Mouse (Mus musculus) neural tube, embryonic 12.5 days (tissue): Measurements from ENCODE around the gene Cep41. TPM values are rescaled to one million over a fixed set of nuclear protein-coding genes. Genes with fewer than 3 reads are reported as not detected.

Experiments
- ATAC-seq: fragments of 200-750 bp; cut with Nextera tagmentation; 2 replicates; pipeline ENCODE4 v1.8.0; 2017; ENCODE audit warnings: low read depth, mild to moderate bottlenecking, moderate TSS enrichment, moderate library complexity; ENCODE audit not compliant: low FRiP score
- H3K27ac ChIP-seq: fragments of 300-500 bp; sonication (generic); 2 replicates; pipeline ENCODE4 v1.5.1; 2016
- H3K27me3 ChIP-seq: fragments of 300-500 bp; sonication (generic); replicated peaks from 2 replicates; pipeline ENCODE4 v1.6.1; 2016; ENCODE audit warnings: mild to moderate bottlenecking
- H3K36me3 ChIP-seq: fragments of 300-500 bp; sonication (generic); 2 replicates; pipeline ENCODE4 v1.6.1; 2016; ENCODE audit warnings: mild to moderate bottlenecking
- H3K4me1 ChIP-seq: fragments of 300-500 bp; sonication (generic); 2 replicates; pipeline ENCODE4 v1.6.1; 2016
- H3K4me2 ChIP-seq: fragments of 300-500 bp; sonication (generic); replicated peaks from 2 replicates; pipeline ENCODE4 v1.6.1; 2016; ENCODE audit warnings: mild to moderate bottlenecking
- H3K4me3 ChIP-seq: fragments of 300-500 bp; sonication (generic); 2 replicates; pipeline ENCODE4 v1.5.1; 2016
- H3K9ac ChIP-seq: fragments of 300-500 bp; sonication (generic); 2 replicates; pipeline ENCODE4 v1.6.1; 2016; ENCODE audit warnings: mild to moderate bottlenecking
- H3K9me3 ChIP-seq: fragments of 300-500 bp; sonication (generic); 2 replicates; pipeline ENCODE4 v1.6.1; 2016; ENCODE audit warnings: mild to moderate bottlenecking
- WGBS: fragments of 180-500 bp; shearing (Covaris S2); methylation state at CpG from one replicate; pipeline ENCODE4 v1.1.7; 2016; 5-methylcytosine and 5-hydroxymethylcytosine counted together
- polyA plus RNA-seq: library from polyadenylated mRNA; unstranded; fragments of >200 nt; fragmentation: Nextera tagmentation; extraction: Ambion mirVana; gene quantifications from 2 replicates; pipeline ENCODE4 v1.2.1, GENCODE M21; 2016

The Cep41 gene
- polyA plus RNA-seq: 17.9 and 21.6 TPM in 2 replicates

DNA sequence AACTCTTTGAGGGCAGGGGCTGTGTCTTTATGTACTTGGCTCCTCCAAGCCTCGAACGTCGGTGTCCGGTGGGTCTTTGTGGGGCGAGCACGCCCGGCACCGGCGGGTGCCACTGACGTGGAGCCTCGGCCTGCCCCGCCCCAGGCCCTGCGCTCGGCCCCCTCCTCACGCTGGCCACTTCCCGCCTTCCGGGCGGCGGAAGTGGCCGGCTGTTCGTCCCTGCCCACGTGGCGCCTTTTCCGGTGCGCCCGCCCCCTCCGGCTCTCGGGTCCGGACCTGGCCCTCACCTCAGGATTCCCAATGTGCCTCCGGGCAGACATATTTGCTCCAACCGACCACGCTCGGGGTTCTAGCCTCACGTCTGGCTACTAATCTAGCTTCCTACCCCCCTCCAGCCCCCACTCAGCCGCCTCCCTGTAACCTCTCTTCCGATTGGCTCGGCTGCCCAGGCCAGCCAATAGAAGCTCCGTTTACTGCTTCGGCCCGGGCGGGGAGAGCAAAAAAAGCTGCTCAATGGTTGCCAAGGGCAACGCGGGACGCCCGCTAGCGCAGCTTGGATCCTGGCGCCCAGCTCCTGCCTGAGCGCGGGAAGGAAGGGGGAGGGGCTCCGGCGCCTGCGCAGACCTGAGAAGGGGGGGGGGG lies at the start of gene Cep41:
Cep41 (minus strand) TSS at position 400 of the 642 bp plus-strand sequence.
- under 1% methylated on average over 49 of the region's 52 CpGs for WGBS
- peak within 1 kb of the TSS; percentile 48 for H3K4me3 ChIP-seq
- H3K36me3 ChIP-seq: no peaks in the 10 kb centered on the region
- peak within 1 kb of the TSS; percentile 77 for H3K27ac ChIP-seq
- H3K4me2 ChIP-seq: peak within 1 kb of the TSS; percentile 57
- H3K9me3 ChIP-seq: no peaks in the 10 kb centered on the region
- peaks cover 13% of the 10 kb centered on the region; the same call in 1 of the 2 replicates for H3K4me1 ChIP-seq
- peak within 1 kb of the TSS; percentile 58 for H3K9ac ChIP-seq
- no peaks in the 10 kb centered on the region for H3K27me3 ChIP-seq
- peak; percentile 98 for ATAC-seq

DNA sequence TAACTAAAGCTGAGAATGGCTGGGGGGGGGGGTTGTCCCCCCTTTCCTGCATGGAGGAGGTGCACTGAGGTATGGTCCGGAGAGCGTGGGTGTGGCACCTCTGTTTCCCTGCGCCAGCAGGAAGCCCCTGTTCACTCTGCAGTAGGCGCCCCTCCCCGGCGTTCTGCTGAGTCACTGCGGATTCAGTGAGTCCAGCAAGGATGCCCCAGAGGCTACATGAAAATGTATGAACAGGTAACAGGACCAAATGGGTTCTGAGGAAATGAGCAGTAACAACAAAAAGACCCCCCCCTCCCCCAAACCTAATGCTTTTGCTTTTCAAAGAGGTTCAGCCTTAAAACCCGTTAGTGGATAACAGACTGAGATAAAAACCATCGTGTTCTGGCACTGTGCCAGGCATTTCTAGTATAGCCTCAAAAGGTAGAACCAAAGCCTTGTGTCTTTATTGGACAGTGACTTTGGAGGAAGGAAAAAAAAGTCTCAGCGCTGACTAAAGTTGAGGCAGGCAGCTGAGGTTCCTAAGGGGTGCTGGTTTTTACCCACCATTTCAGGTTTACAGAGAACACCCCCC lies 45.7 kb upstream of the Cep41 start:
- ATAC-seq: no peak
- peaks cover 25% of the 10 kb centered on the region for H3K36me3 ChIP-seq
- WGBS: 48% methylated on average over 10 of the region's 10 CpGs
- H3K4me1 ChIP-seq: 0 out of 2 replicates have a peak, but pooled peaks cover 3% of the 10 kb centered on the region
- no peak overlapping the region for H3K27ac ChIP-seq
- H3K27me3 ChIP-seq: no peaks in the 10 kb centered on the region
- H3K4me2 ChIP-seq: peak overlapping the region; percentile 61
- H3K9me3 ChIP-seq: peaks cover 40% of the 10 kb centered on the region
- H3K9ac ChIP-seq: peak overlapping the region; percentile 49
- H3K4me3 ChIP-seq: peak overlapping the region; percentile 59

DNA sequence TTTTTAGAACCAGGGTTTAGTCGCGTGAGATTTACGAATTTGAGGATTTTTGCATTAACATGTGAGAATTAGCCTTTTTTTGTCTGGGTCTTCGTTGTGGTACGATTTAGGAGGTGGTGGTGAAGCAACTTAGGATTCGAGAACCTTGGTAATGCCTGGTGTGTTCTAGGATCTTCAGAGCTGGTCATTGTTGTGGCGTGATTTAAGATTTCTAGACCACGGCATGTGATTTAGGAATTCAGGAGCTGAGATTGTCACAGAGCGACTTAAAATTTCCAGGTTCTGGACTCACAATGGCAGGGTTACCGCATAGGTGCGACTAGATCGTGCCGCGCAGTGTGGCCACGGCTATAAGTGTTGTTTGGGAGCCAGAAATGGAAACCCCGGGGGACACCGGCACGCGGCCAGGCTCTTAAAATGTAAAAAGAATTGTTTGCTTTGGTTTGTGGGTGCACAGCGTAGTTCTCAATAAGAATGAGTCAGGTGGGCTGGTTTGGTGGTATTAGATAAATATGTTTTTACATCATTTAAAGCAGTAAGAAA lies 45.0 kb upstream of the Cep41 start:
- no peaks in the 10 kb centered on the region for H3K27me3 ChIP-seq
- peak overlapping the region; percentile 78 for H3K9ac ChIP-seq
- WGBS: 49% methylated on average over 20 of the region's 20 CpGs
- H3K4me3 ChIP-seq: peak overlapping the region; percentile 59
- H3K4me1 ChIP-seq: 0 out of 2 replicates have a peak, but pooled peaks cover 3% of the 10 kb centered on the region
- 0 out of 2 replicates have a peak overlapping the region, but pooled peaks have one; percentile 59 for H3K27ac ChIP-seq
- peak overlapping the region; percentile 61 for H3K4me2 ChIP-seq
- peaks cover 41% of the 10 kb centered on the region for H3K9me3 ChIP-seq
- H3K36me3 ChIP-seq: peaks cover 19% of the 10 kb centered on the region
- ATAC-seq: no peak

DNA sequence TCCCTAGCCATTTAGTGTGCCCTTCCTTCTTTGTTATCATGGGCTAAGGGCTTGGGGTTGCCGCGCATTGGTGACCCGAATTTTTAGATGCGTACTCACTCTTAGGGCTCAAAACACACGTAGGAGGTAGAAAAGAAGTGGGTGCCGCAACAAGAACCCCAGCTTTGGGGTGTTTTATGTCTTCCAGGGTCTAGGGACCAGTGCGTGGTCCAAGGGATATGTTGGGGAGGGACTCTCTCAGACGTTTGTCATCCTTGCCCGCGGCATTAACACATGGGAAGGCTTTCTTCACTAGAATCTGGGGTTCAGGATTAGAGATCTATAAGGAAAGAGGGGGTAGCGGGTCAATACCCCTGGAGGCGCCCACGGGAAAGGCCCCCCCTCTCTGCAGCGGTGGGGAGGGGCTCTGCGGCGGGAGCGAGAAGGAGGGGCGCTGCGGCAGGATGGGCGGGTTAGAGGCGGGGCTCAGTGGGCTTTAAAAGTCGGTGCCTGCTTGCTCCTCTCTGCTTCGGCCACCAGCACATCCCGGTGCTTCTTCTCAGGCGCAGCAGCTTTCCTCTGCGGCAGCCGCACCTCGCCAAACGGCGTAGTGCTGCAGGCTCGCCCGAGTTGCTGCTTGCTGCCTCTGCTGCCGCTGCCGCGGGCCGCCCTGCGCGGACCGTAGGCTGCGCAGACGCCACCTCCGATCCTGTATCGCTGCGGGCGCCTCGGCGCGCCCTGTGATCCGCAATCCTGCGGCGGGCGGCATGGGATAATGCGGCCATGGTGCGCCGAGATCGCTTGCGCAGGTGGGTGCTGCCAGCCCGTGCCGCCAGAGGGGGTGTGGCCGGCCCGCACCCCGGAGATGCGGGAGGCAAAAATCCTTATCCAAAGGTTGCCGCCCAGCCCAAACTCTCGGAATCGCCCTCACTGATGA lies 44.3 kb upstream of the Cep41 start:
- Histone ChIP-seq H3K9ac (peak overlapping the region; percentile 78), H3K27me3 (no peaks in the 10 kb centered on the region), H3K4me3 (peak overlapping the region; percentile 59), H3K36me3 (peaks cover 14% of the 10 kb centered on the region), H3K4me1 (0 out of 2 replicates have a peak, but pooled peaks cover 7% of the 10 kb centered on the region), H3K27ac (peak overlapping the region; percentile 59; the same call in 1 of the 2 replicates), H3K9me3 (peaks cover 43% of the 10 kb centered on the region), H3K4me2 (peak overlapping the region; percentile 61)
- 51% methylated on average over 66 of the region's 66 CpGs for WGBS
- ATAC-seq: peak; percentile 70

DNA sequence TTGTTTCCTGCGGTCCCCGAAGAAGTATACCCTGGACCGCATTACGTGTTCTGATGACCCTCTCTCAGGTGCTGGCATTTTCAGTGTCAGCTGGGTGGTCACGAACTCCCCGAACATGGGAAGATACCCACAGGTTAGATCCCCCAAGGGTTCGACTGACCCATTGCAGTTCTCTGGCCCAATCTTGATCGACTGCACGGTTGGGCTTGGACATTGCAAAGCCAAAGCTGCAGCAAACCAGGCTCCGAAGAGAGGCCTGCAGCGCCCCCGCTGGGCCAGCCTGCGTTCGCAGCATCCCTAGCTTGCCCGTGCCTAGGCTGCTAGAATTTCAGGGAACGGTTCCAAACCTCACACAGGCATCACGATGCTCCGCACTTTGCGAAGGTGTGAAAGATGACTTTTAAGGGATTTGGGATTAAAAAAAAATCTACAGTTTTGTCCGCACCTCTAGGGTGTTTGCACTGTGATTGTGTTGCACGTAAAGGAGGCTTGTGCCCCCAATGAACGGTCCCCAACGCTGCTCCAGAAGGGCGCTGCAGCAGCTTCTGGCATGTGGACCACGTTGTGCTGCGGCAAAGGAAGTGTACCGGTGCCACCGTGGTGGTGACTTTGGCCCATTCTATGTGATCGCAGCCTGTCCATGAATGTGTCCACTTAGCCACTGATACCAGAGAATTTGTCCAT lies 43.5 kb upstream of the Cep41 start:
- peaks cover 8% of the 10 kb centered on the region for H3K36me3 ChIP-seq
- H3K27ac ChIP-seq: peak overlapping the region; percentile 42
- H3K4me1 ChIP-seq: 0 out of 2 replicates have a peak, but pooled peaks cover 7% of the 10 kb centered on the region
- peak overlapping the region; percentile 59 for H3K4me3 ChIP-seq
- H3K4me2 ChIP-seq: peak overlapping the region; percentile 61
- ATAC-seq: peak; percentile 63
- peak overlapping the region; percentile 78 for H3K9ac ChIP-seq
- 52% methylated on average over 29 of the region's 29 CpGs for WGBS
- H3K27me3 ChIP-seq: no peaks in the 10 kb centered on the region
- peaks cover 43% of the 10 kb centered on the region for H3K9me3 ChIP-seq

DNA sequence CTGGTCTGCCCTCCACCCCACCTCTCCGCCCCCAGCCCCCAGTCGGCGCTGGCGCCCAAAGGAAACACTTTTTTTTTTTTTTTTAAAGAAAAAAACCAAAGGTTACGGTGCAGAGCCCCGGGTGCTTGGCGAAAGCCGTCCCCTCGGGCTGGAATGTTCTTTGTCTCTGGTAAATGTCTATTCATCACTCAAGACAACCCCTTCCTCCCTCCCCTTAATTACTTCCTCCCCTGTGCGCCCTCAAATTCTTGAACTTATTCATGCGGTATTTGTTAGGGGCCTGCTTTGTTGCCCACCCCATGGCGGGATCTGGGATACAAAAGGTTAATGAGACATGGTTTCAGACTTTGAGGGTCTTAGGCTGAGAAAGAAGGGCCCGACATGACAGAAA lies 42.8 kb upstream of the Cep41 start:
- ATAC-seq: peak; percentile 37; the same call in 1 of the 2 replicates
- 45% methylated on average over 13 of the region's 13 CpGs for WGBS

DNA sequence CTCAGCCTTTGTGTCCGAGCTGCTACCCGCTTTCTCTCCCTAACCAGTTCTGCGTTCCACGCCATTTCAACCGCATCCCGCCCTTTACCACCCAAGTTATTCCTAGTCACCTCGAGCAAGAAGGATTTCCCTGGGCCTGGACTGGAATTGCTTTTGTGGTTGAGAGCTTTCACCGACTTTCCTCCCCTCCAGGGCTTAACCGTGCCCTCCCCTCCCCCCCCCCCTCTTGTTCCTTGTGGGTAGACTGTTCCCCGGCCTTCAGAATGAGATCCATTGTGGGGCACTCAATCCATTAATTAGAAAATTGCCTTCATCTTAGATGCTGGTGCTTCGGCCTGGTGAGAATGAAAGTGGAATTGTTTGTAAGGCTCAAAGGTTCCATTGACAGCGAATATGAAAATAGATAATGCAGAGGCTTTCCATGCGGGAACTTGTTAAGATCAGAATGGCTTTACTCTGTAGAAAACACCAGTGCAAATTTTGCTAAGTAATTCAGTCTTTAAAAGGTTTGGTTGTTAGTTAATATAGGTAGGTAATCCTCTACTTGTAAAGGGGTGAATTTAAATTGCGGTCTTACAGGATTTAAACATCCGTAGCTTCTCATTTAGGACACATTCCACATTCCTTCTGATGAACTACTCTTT lies 42.3 kb upstream of the Cep41 start:
- Histone ChIP-seq H3K27ac (peak overlapping the region; percentile 77; the same call in 1 of the 2 replicates), H3K9ac (no peak overlapping the region; the same call in 1 of the 2 replicates), H3K36me3 (peaks cover 6% of the 10 kb centered on the region), H3K4me3 (peak overlapping the region; percentile 16), H3K27me3 (no peaks in the 10 kb centered on the region), H3K4me2 (peak overlapping the region; percentile 61), H3K9me3 (peaks cover 43% of the 10 kb centered on the region), H3K4me1 (0 out of 2 replicates have a peak, but pooled peaks cover 7% of the 10 kb centered on the region)
- WGBS: 50% methylated on average over 15 of the region's 15 CpGs
- no peak for ATAC-seq

More for the DNA sequence above, 42.8 kb upstream of the Cep41 start:
- Histone ChIP-seq H3K4me3 (no peak overlapping the region), H3K4me1 (0 out of 2 replicates have a peak, but pooled peaks cover 7% of the 10 kb centered on the region), H3K9ac (no peak overlapping the region), H3K4me2 (peak overlapping the region; percentile 61), H3K36me3 (peaks cover 6% of the 10 kb centered on the region), H3K9me3 (peaks cover 43% of the 10 kb centered on the region), H3K27me3 (no peaks in the 10 kb centered on the region), H3K27ac (peak overlapping the region; percentile 42; the same call in 1 of the 2 replicates)

DNA sequence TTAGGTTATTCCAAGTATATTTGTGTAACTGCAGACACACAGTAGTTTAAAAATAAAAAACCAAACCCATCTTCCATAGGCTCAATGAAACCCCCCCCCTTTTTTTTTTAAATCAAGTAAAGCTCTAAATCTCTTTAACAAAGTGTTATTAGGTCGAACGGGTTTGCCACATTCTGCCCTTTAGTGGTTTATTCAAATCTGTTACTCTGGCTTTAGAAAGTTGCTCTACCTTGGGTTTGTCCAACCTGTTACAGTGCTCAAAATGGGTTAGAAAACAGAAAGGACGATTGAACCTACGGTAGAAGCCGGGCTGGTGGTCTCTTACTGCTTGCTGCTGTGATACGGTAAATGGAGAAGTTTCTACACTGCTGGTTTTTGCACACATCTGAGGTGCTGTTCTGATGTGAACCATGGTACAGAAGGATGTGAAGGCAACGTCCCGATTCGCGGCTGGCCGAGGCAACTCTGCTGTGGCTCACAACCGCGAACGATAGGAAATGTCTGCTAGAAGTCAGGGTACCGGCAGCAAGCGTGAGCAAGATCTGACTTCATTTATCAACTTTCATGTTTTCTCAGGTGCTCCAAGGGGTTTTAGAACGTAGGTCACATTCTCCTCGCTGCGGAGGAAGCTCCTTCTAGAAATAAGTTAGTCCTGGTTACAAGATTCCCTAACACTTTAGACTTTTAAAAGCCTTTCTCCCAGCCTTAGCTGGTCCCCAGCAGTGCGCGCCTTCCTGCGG lies 41.6 kb upstream of the Cep41 start:
- H3K9ac ChIP-seq: no peak overlapping the region; the same call in 1 of the 2 replicates
- WGBS: 49% methylated on average over 22 of the region's 22 CpGs
- no peak for ATAC-seq

DNA sequence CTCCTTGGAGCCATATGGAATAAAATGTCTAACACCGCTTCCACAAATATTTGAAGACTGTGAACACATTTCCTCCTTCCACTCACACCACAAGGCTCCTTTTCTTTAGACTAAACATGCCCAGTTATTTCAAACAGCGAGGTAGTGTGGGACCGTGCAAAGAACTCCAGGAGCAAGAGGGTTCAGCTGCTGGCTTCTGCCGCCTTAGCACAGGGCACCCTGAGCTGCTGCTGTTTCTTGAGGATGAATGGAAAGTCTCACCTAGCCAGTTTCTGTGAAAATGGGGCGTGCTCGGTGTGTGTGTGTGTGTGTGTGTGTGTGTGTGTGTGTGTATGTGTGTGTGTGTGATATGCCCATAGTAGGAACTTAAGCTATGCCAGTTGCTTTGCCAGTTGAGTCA lies 40.9 kb upstream of the Cep41 start:
- no peak for ATAC-seq
- Histone ChIP-seq H3K27me3 (no peaks in the 10 kb centered on the region), H3K36me3 (no peaks in the 10 kb centered on the region), H3K4me2 (peak overlapping the region; percentile 61; the same call in 1 of the 2 replicates), H3K9ac (no peak overlapping the region), H3K4me1 (peaks cover 12% of the 10 kb centered on the region), H3K27ac (no peak overlapping the region), H3K4me3 (no peak overlapping the region), H3K9me3 (peaks cover 35% of the 10 kb centered on the region)
- WGBS: 66% methylated on average over 6 of the region's 6 CpGs

More for the DNA sequence above, 41.6 kb upstream of the Cep41 start:
- Histone ChIP-seq H3K27me3 (no peaks in the 10 kb centered on the region), H3K27ac (peak overlapping the region; percentile 77; the same call in 1 of the 2 replicates), H3K4me3 (peak overlapping the region; percentile 16), H3K4me2 (peak overlapping the region; percentile 61), H3K36me3 (no peaks in the 10 kb centered on the region; the same call in 1 of the 2 replicates), H3K4me1 (peaks cover 7% of the 10 kb centered on the region; the same call in 1 of the 2 replicates), H3K9me3 (peaks cover 42% of the 10 kb centered on the region)

DNA sequence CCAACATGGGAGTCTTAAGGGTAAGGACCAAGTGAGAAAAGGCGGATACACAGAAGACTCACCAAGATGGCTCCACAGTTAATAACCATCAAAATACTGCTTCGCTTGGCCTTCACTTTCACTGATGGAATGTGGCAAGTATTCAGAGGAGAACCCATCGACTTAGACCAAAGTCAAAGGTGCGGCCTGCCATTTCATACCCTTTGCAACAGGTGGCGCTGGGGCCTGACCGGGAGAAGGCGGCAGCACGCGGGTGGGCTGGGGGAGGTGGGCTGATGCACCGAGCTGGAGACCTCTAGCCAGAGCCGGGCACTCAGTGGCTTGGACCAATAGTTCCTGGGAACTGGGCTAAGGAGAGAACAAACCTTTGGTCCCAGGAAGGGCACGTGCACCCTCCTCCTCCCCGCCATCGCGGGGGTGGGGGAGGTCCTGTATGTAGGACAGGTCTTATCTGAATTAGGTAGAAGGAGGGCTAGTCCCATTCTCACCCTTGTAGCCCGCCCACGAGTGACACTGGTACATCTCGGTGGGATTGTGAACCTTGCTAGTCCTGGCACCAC lies 39.1 kb upstream of the Cep41 start:
- H3K4me2 ChIP-seq: peak overlapping the region; percentile 33; the same call in 1 of the 2 replicates
- H3K36me3 ChIP-seq: no peaks in the 10 kb centered on the region
- H3K27me3 ChIP-seq: no peaks in the 10 kb centered on the region
- WGBS: 52% methylated on average over 18 of the region's 18 CpGs
- peaks cover 16% of the 10 kb centered on the region for H3K4me1 ChIP-seq
- no peak for ATAC-seq
- H3K27ac ChIP-seq: no peak overlapping the region
- no peak overlapping the region for H3K9ac ChIP-seq
- H3K9me3 ChIP-seq: peaks cover 24% of the 10 kb centered on the region
- no peak overlapping the region for H3K4me3 ChIP-seq
